Mouse (Mus musculus): ENCODE results near the gene Tmem242. TPM values are rescaled to one million over a fixed set of nuclear protein-coding genes. Genes with fewer than 3 reads are reported as not detected.

The Tmem242 gene
- polyA plus RNA-seq, 1 experiment from 2014 or later = 114 TPM

GRCm38 (mm10) chr17:5397148-5398007, 42.7 kb downstream of the Tmem242 start:
- Histone ChIP-seq H3K4me3 (ENCODE audit: low read depth, low read length) (no peak overlapping the region), H3K4me2 (ENCODE audit: low read depth, low read length) (peak overlapping the region; percentile 21; the same call in 1 of the 2 replicates), H3K36me3 (ENCODE audit: control insufficient read depth, insufficient read depth, low read length) (no peaks in the 10 kb centered on the region), H3K9ac (replicated peaks; ENCODE audit: low read depth, low read length) (no peak overlapping the region), H3K27me3 (ENCODE audit: control insufficient read depth, insufficient read depth, low read length) (no peaks in the 10 kb centered on the region), H3K9me3 (ENCODE audit: control insufficient read depth, low read length) (peaks cover 3% of the 10 kb centered on the region; the same call in 1 of the 2 replicates), H3K27ac (ENCODE audit: low read depth, low read length) (no peak overlapping the region), H3K4me1 (ENCODE audit: control insufficient read depth, insufficient read depth, low read length) (0 out of 2 replicates have a peak, but pooled peaks cover 3% of the 10 kb centered on the region)
- ATAC-seq (ENCODE audit: low read depth) = peak; percentile 91
- 29% methylated on average over 33 of the region's 33 CpGs for WGBS

GRCm38 (mm10) chr17:5396213-5396612, 43.8 kb downstream of the Tmem242 start:
- WGBS = 80% methylated on average over 5 of the region's 5 CpGs
- no peaks in the 10 kb centered on the region for H3K27me3 ChIP-seq (ENCODE audit: control insufficient read depth, insufficient read depth, low read length)
- no peak for ATAC-seq (ENCODE audit: low read depth)
- no peak overlapping the region for H3K4me3 ChIP-seq (ENCODE audit: low read depth, low read length)
- no peak overlapping the region for H3K4me2 ChIP-seq (ENCODE audit: low read depth, low read length)
- no peak overlapping the region for H3K27ac ChIP-seq (ENCODE audit: low read depth, low read length)
- H3K4me1 ChIP-seq (ENCODE audit: control insufficient read depth, insufficient read depth, low read length) = 0 out of 2 replicates have a peak, but pooled peaks cover 3% of the 10 kb centered on the region
- H3K9ac ChIP-seq (replicated peaks; ENCODE audit: low read depth, low read length) = no peak overlapping the region
- H3K9me3 ChIP-seq (ENCODE audit: control insufficient read depth, low read length) = peaks cover 3% of the 10 kb centered on the region; the same call in 1 of the 2 replicates
- no peaks in the 10 kb centered on the region for H3K36me3 ChIP-seq (ENCODE audit: control insufficient read depth, insufficient read depth, low read length)

GRCm38 (mm10) chr17:5395454-5396205, 44.4 kb downstream of the Tmem242 start:
- ATAC-seq (ENCODE audit: low read depth) = no peak
- H3K27ac ChIP-seq (ENCODE audit: low read depth, low read length) = no peak overlapping the region
- no peak overlapping the region for H3K4me2 ChIP-seq (ENCODE audit: low read depth, low read length)
- no peak overlapping the region for H3K9ac ChIP-seq (replicated peaks; ENCODE audit: low read depth, low read length)
- H3K4me1 ChIP-seq (ENCODE audit: control insufficient read depth, insufficient read depth, low read length) = peaks cover 4% of the 10 kb centered on the region; the same call in 1 of the 2 replicates
- no peaks in the 10 kb centered on the region for H3K36me3 ChIP-seq (ENCODE audit: control insufficient read depth, insufficient read depth, low read length)
- H3K4me3 ChIP-seq (ENCODE audit: low read depth, low read length) = no peak overlapping the region
- 87% methylated on average over 16 of the region's 16 CpGs for WGBS
- H3K9me3 ChIP-seq (ENCODE audit: control insufficient read depth, low read length) = peaks cover 3% of the 10 kb centered on the region; the same call in 1 of the 2 replicates
- no peaks in the 10 kb centered on the region for H3K27me3 ChIP-seq (ENCODE audit: control insufficient read depth, insufficient read depth, low read length)

DNA sequence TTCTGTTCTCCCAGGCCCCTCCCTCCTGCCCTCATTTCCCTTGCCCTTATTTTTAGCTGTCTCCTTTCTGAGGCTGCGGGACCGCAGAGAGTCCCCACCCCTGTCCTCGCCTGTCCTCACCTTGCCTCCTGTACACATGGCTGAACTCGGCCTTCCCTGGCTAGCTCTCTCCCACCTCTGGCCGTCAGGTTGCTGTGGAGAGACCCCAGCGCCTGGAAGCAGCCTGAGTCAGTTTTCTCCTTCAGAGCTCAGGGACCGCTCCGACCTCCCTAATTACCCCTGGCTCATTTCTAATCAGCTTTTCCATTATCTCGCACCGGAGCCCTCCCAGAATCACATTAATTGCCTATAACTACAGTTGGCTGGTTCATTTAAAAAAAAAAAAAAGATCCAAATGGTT, 49.4 kb downstream of the Tmem242 start:
- H3K9me3 ChIP-seq (ENCODE audit: control insufficient read depth, low read length) = peaks cover 3% of the 10 kb centered on the region; the same call in 1 of the 2 replicates
- peaks cover 5% of the 10 kb centered on the region; the same call in 1 of the 2 replicates for H3K4me1 ChIP-seq (ENCODE audit: control insufficient read depth, insufficient read depth, low read length)
- no peaks in the 10 kb centered on the region for H3K27me3 ChIP-seq (ENCODE audit: control insufficient read depth, insufficient read depth, low read length)
- H3K4me3 ChIP-seq (ENCODE audit: low read depth, low read length) = no peak overlapping the region
- peak overlapping the region; percentile 39; the same call in 1 of the 2 replicates for H3K27ac ChIP-seq (ENCODE audit: low read depth, low read length)
- peak; percentile 54 for ATAC-seq (ENCODE audit: low read depth)
- 41% methylated on average over 10 of the region's 10 CpGs for WGBS
- H3K4me2 ChIP-seq (ENCODE audit: low read depth, low read length) = no peak overlapping the region
- no peaks in the 10 kb centered on the region for H3K36me3 ChIP-seq (ENCODE audit: control insufficient read depth, insufficient read depth, low read length)
- no peak overlapping the region for H3K9ac ChIP-seq (replicated peaks; ENCODE audit: low read depth, low read length)

GRCm38 (mm10) chr17:5388351-5388750, 51.7 kb downstream of the Tmem242 start:
- Histone ChIP-seq H3K9ac (replicated peaks; ENCODE audit: low read depth, low read length) (no peak overlapping the region), H3K4me2 (ENCODE audit: low read depth, low read length) (no peak overlapping the region), H3K27me3 (ENCODE audit: control insufficient read depth, insufficient read depth, low read length) (no peaks in the 10 kb centered on the region), H3K9me3 (ENCODE audit: control insufficient read depth, low read length) (peaks cover 1% of the 10 kb centered on the region; the same call in 1 of the 2 replicates), H3K36me3 (ENCODE audit: control insufficient read depth, insufficient read depth, low read length) (no peaks in the 10 kb centered on the region), H3K4me3 (ENCODE audit: low read depth, low read length) (no peak overlapping the region), H3K4me1 (ENCODE audit: control insufficient read depth, insufficient read depth, low read length) (peaks cover 5% of the 10 kb centered on the region; the same call in 1 of the 2 replicates), H3K27ac (ENCODE audit: low read depth, low read length) (no peak overlapping the region)
- no peak for ATAC-seq (ENCODE audit: low read depth)
- WGBS = 65% methylated on average over 3 of the region's 3 CpGs

DNA sequence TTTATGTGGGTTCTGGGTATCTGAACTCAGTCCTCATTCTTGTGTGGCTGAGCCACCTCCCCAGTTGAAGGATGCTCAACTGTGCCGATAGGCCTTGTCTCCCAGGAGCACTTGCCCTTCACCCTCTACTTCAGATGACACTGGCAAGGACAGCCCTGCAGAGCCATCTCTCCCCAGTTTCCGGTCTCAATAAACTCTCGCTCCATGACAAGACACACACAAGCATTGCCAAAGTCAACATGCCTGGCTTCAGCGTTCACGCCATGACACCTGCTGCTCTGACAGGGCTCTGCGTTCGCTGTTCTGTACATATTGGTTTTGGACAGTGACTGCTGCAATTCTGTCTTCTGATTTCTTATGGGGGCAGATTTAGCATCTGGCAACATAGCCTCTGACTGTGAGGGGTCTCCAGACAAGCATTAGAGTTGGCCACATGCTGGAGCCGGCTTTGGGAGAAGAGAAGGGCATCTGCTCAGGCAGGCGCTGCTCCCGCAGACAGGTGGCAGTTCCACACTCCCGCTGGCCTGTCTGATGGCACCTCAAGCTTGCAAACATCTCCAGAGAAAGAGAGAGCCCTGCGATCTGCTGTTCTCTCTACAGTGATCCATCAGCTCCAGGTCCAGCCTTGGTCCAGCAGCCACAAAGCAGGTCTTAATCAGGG, 53.0 kb downstream of the Tmem242 start:
- H3K27ac ChIP-seq (ENCODE audit: low read depth, low read length) = no peak overlapping the region
- ATAC-seq (ENCODE audit: low read depth) = no peak
- peaks cover 5% of the 10 kb centered on the region; the same call in 1 of the 2 replicates for H3K4me1 ChIP-seq (ENCODE audit: control insufficient read depth, insufficient read depth, low read length)
- H3K27me3 ChIP-seq (ENCODE audit: control insufficient read depth, insufficient read depth, low read length) = no peaks in the 10 kb centered on the region
- H3K36me3 ChIP-seq (ENCODE audit: control insufficient read depth, insufficient read depth, low read length) = no peaks in the 10 kb centered on the region
- no peak overlapping the region for H3K4me2 ChIP-seq (ENCODE audit: low read depth, low read length)
- H3K9ac ChIP-seq (replicated peaks; ENCODE audit: low read depth, low read length) = no peak overlapping the region
- H3K9me3 ChIP-seq (ENCODE audit: control insufficient read depth, low read length) = no peaks in the 10 kb centered on the region
- WGBS = 84% methylated on average over 12 of the region's 12 CpGs
- no peak overlapping the region for H3K4me3 ChIP-seq (ENCODE audit: low read depth, low read length)

GRCm38 (mm10) chr17:5385694-5386093, 54.4 kb downstream of the Tmem242 start:
- Histone ChIP-seq H3K9ac (replicated peaks; ENCODE audit: low read depth, low read length) (no peak overlapping the region), H3K27me3 (ENCODE audit: control insufficient read depth, insufficient read depth, low read length) (no peaks in the 10 kb centered on the region), H3K4me2 (ENCODE audit: low read depth, low read length) (no peak overlapping the region), H3K4me1 (ENCODE audit: control insufficient read depth, insufficient read depth, low read length) (peaks cover 5% of the 10 kb centered on the region; the same call in 1 of the 2 replicates), H3K27ac (ENCODE audit: low read depth, low read length) (no peak overlapping the region), H3K4me3 (ENCODE audit: low read depth, low read length) (no peak overlapping the region), H3K36me3 (ENCODE audit: control insufficient read depth, insufficient read depth, low read length) (no peaks in the 10 kb centered on the region), H3K9me3 (ENCODE audit: control insufficient read depth, low read length) (no peaks in the 10 kb centered on the region)
- 93% methylated on average over 1 of the region's 1 CpGs for WGBS
- ATAC-seq (ENCODE audit: low read depth) = no peak

GRCm38 (mm10) chr17:5377930-5378310, 62.1 kb downstream of the Tmem242 start:
- no peak overlapping the region for H3K27ac ChIP-seq (ENCODE audit: low read depth, low read length)
- 31% methylated on average over 7 of the region's 7 CpGs for WGBS

More at GRCm38 (mm10) chr17:5377930-5378310, 62.1 kb downstream of the Tmem242 start:
- H3K27me3 ChIP-seq (ENCODE audit: control insufficient read depth, insufficient read depth, low read length) = no peaks in the 10 kb centered on the region
- no peaks in the 10 kb centered on the region for H3K4me1 ChIP-seq (ENCODE audit: control insufficient read depth, insufficient read depth, low read length)
- H3K9ac ChIP-seq (replicated peaks; ENCODE audit: low read depth, low read length) = no peak overlapping the region
- no peak overlapping the region for H3K4me3 ChIP-seq (ENCODE audit: low read depth, low read length)
- ATAC-seq (ENCODE audit: low read depth) = no peak
- no peak overlapping the region for H3K4me2 ChIP-seq (ENCODE audit: low read depth, low read length)
- H3K36me3 ChIP-seq (ENCODE audit: control insufficient read depth, insufficient read depth, low read length) = no peaks in the 10 kb centered on the region
- no peaks in the 10 kb centered on the region for H3K9me3 ChIP-seq (ENCODE audit: control insufficient read depth, low read length)

Data from neural tube, embryonic 14.5 days (tissue).